Mouse (Mus musculus) embryonic fibroblast, embryonic 13.5 days (primary cell): ENCODE measurements at regions not wholly inside any gene's neighbourhood (a gene's known extent, or its start where the extent isn't known, plus 50 kb on each side); places are given as distances from the start of the nearest gene placed in this dataset.

ENCODE experiments used
- CTCF ChIP-seq: IDR thresholded peaks from 2 replicates; pipeline ENCODE4 v1.5.1; 2011; ENCODE audit warnings: mild to moderate bottlenecking, control low read depth, low read length, moderate library complexity, borderline replicate concordance; ENCODE audit not compliant: insufficient read depth
- POLR2A ChIP-seq: IDR thresholded peaks from 2 replicates; pipeline ENCODE4 v1.6.1; 2011; ENCODE audit warnings: low read depth, mild to moderate bottlenecking, control low read depth, low read length, moderate library complexity

- no peak for TF ChIP-seq POLR2A
- TF ChIP-seq CTCF: no peak
Measured at GRCm38 (mm10) chr1:76832311-76832710, 682.6 kb downstream of the Epha4 start.
